21 mouse cellular contexts compared by ENCODE assay signal in the genomic region with DNA sequence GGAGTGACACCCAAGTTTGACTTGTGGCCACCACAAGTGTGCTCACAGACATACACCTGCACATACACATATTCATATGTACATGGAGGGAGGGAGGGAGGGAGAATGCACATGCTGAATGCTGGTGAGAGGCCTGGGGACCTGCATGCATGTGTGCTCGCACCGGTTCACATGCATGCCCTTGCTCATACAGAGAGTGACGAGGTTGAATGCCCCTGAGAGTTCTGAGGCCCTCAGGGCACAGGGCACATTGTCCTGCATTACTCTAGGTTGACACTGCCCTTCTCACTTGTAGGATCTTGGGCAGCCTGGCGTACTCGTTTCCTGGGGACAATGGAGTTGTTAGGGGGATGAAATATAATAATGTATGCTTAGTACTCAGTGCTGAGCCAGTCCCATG. TPM values are rescaled to one million over a fixed set of nuclear protein-coding genes. Genes with fewer than 3 reads are reported as not detected.
DNase-seq lines count a peak whose midpoint lies in the region; ATAC-seq and TF ChIP-seq lines count a peak whose summit lies in the region.
"Had no signal": no experiment of that assay in that cellular context is flagged by ENCODE, and none has a peak within 500 bp of the region (broad histone marks: within the 10 kb centered on the region; RNA-seq: fewer than 3 reads in every experiment).

No protein-coding gene starts in this region.

- intact Hi-C loops in gastrocnemius, adult 2 months (cut with DNase I): no loop called here

- DNase-seq in gastrocnemius, adult 2 months: no peak
- DNase-seq in gastrocnemius, postnatal 4 days (ENCODE audit: low spot score in 2 of 2): no peak
- DNase-seq in hindbrain, embryonic 11.5 days (ENCODE audit: low spot score): no peak
- DNase-seq: adrenal gland, postnatal 10 days; cerebellum, adult 11 months; cerebellum, postnatal 25 days; kidney, adult 11 months; left cerebral cortex, postnatal 4 days; lung, adult 2 months; lung, postnatal 36 days; retina, postnatal 1 day; right cerebral cortex, postnatal 4 days; thymus, adult 18-20 months had no signal

- H3K4me1 ChIP-seq in hindbrain, embryonic 13.5 days (replicated peaks): peaks cover 100% of the 10 kb centered on the region
- H3K4me1 ChIP-seq in hindbrain, embryonic 11.5 days (replicated peaks; ENCODE audit: control insufficient read depth, insufficient read depth, low read length): peaks cover 32% of the 10 kb centered on the region
- H3K4me1 ChIP-seq in midbrain, embryonic 12.5 days: peaks cover 98% of the 10 kb centered on the region
- H3K4me1 ChIP-seq in midbrain, embryonic 13.5 days (replicated peaks): peaks cover 100% of the 10 kb centered on the region

- no peak overlapping the region for H3K9ac ChIP-seq in hindbrain, embryonic 13.5 days
- H3K9ac ChIP-seq in hindbrain, embryonic 11.5 days (ENCODE audit: low read depth, low read length): no peak overlapping the region
- H3K9ac ChIP-seq in midbrain, embryonic 12.5 days (replicated peaks): no peak overlapping the region
- H3K9ac ChIP-seq in midbrain, embryonic 13.5 days (replicated peaks): no peak overlapping the region
- H3K9ac ChIP-seq: forebrain, embryonic 15.5 days; hindbrain, embryonic 14.5 days had no signal

- no peaks in the 10 kb centered on the region for H3K27me3 ChIP-seq in hindbrain, embryonic 13.5 days
- H3K27me3 ChIP-seq in hindbrain, embryonic 11.5 days (ENCODE audit: control insufficient read depth, insufficient read depth, low read length): no peaks in the 10 kb centered on the region
- H3K27me3 ChIP-seq in midbrain, embryonic 12.5 days: no peaks in the 10 kb centered on the region
- no peaks in the 10 kb centered on the region for H3K27me3 ChIP-seq in midbrain, embryonic 13.5 days
- H3K27me3 ChIP-seq: forebrain, embryonic 15.5 days had no signal

- no peak for TF ChIP-seq CTCF in gastrocnemius, adult 2 months (IDR thresholded peaks at IDR 0.05)

- ATAC-seq in hindbrain, embryonic 13.5 days (ENCODE audit: low FRiP score): no peak
- ATAC-seq in hindbrain, embryonic 11.5 days (ENCODE audit: low FRiP score): no peak
- ATAC-seq in midbrain, embryonic 12.5 days (ENCODE audit: low FRiP score, low read depth): no peak
- no peak for ATAC-seq in midbrain, embryonic 13.5 days
- ATAC-seq in CD4-positive, CD25-positive, alpha-beta regulatory T cell, adult 4 months: no peak
- ATAC-seq: forebrain, embryonic 15.5 days; midbrain, embryonic 16.5 days had no signal

- no peaks in the 10 kb centered on the region for H3K9me3 ChIP-seq in hindbrain, embryonic 13.5 days
- no peaks in the 10 kb centered on the region for H3K9me3 ChIP-seq in hindbrain, embryonic 11.5 days (ENCODE audit: control insufficient read depth, low read length)
- no peaks in the 10 kb centered on the region for H3K9me3 ChIP-seq in midbrain, embryonic 12.5 days
- no peaks in the 10 kb centered on the region for H3K9me3 ChIP-seq in midbrain, embryonic 13.5 days
- H3K9me3 ChIP-seq: forebrain, embryonic 15.5 days had no signal

- no peaks in the 10 kb centered on the region for H3K36me3 ChIP-seq in hindbrain, embryonic 13.5 days
- H3K36me3 ChIP-seq in hindbrain, embryonic 11.5 days (ENCODE audit: control insufficient read depth, insufficient read depth, low read length): no peaks in the 10 kb centered on the region
- H3K36me3 ChIP-seq in midbrain, embryonic 12.5 days: 0 out of 2 replicates have a peak, but pooled peaks cover 3% of the 10 kb centered on the region
- no peaks in the 10 kb centered on the region for H3K36me3 ChIP-seq in midbrain, embryonic 13.5 days
- no peaks in the 10 kb centered on the region for H3K36me3 ChIP-seq in macrophage (ENCODE audit: inconsistent target)
- H3K36me3 ChIP-seq: forebrain, embryonic 15.5 days had no signal

- peak overlapping the region; percentile 46 for H3K4me3 ChIP-seq in gastrocnemius, adult 2 months
- no peak overlapping the region for H3K4me3 ChIP-seq in hindbrain, embryonic 13.5 days
- H3K4me3 ChIP-seq in hindbrain, embryonic 11.5 days (ENCODE audit: low read depth, low read length): no peak overlapping the region
- H3K4me3 ChIP-seq in midbrain, embryonic 12.5 days: no peak overlapping the region
- H3K4me3 ChIP-seq in midbrain, embryonic 13.5 days (replicated peaks): no peak overlapping the region
- no peak overlapping the region; the same call in 1 of the 2 replicates for H3K4me3 ChIP-seq in macrophage (ENCODE audit: inconsistent target)
- H3K4me3 ChIP-seq: forebrain, embryonic 15.5 days had no signal

- no peak overlapping the region for H3K4me2 ChIP-seq in hindbrain, embryonic 13.5 days
- no peak overlapping the region for H3K4me2 ChIP-seq in hindbrain, embryonic 11.5 days (replicated peaks; ENCODE audit: low read depth, low read length)
- no peak overlapping the region for H3K4me2 ChIP-seq in midbrain, embryonic 12.5 days (replicated peaks)
- H3K4me2 ChIP-seq in midbrain, embryonic 13.5 days (replicated peaks): no peak overlapping the region
- H3K4me2 ChIP-seq: forebrain, embryonic 15.5 days; hindbrain, embryonic 14.5 days had no signal

- peaks cover 100% of the 10 kb centered on the region for H3K79me2 ChIP-seq in macrophage (ENCODE audit: inconsistent target)

- H3K27ac ChIP-seq in gastrocnemius, adult 2 months: peak overlapping the region; percentile 92
- H3K27ac ChIP-seq in hindbrain, embryonic 13.5 days: 0 out of 2 replicates have a peak overlapping the region, but pooled peaks have one; percentile 36
- no peak overlapping the region for H3K27ac ChIP-seq in hindbrain, embryonic 11.5 days (ENCODE audit: low read depth, low read length)
- H3K27ac ChIP-seq in midbrain, embryonic 12.5 days (replicated peaks): peak overlapping the region; percentile 20; the same call in 1 of the 2 replicates
- no peak overlapping the region; the same call in 1 of the 2 replicates for H3K27ac ChIP-seq in midbrain, embryonic 13.5 days
- H3K27ac ChIP-seq in macrophage: peak overlapping the region; percentile 97
- H3K27ac ChIP-seq: forebrain, embryonic 15.5 days had no signal

- 42% methylated on average over 5 of the region's 5 CpGs for WGBS in hindbrain, embryonic 13.5 days
- WGBS in hindbrain, embryonic 11.5 days: 74% methylated on average over 5 of the region's 5 CpGs
- 65% methylated on average over 5 of the region's 5 CpGs for WGBS in midbrain, embryonic 12.5 days
- WGBS in midbrain, embryonic 13.5 days: 53% methylated on average over 5 of the region's 5 CpGs
- 88% methylated on average over 3 of the region's 5 CpGs for WGBS in macrophage (ENCODE audit: missing documents)

RNA-seq across cellular contexts. Expression of a gene that starts 23.4 kb away (rescaled TPM):
- total RNA-seq in gastrocnemius, adult 2 months (2021): 10 to 100 TPM; 27.4 to 34.5 TPM
- total RNA-seq in gastrocnemius, postnatal 4 days (2021): 10 to 100 TPM; 53.8 to 55.2 TPM
- 58.5 and 65.3 TPM in 2 replicates for polyA plus RNA-seq in hindbrain, embryonic 13.5 days (2015; fragmentation: Nextera tagmentation; extraction: Ambion mirVana)
- polyA plus RNA-seq in hindbrain, embryonic 11.5 days (2014; fragmentation: Nextera tagmentation; extraction: Ambion mirVana): 47.5 and 57.0 TPM in 2 replicates
- 79.4 and 82.5 TPM in 2 replicates for polyA plus RNA-seq in midbrain, embryonic 12.5 days (2016; fragmentation: Nextera tagmentation; extraction: Ambion mirVana)
- polyA plus RNA-seq in midbrain, embryonic 13.5 days (2015; fragmentation: Nextera tagmentation; extraction: Ambion mirVana): 68.8 and 80.3 TPM in 2 replicates
- 100 to 1,000 TPM; 201 to 426 (median 339) TPM for total RNA-seq in macrophage (2018; cell fraction: chromatin; rRNA removed)
- total RNA-seq in macrophage (2018; cell fraction: cytosol; rRNA removed): 100 to 1,000 TPM; 130 to 224 (median 189) TPM
- 100 to 1,000 TPM; 176 to 364 (median 261) TPM for total RNA-seq in macrophage (2018; cell fraction: nucleus; rRNA removed)
- 74.5 to 135 TPM (median 101 TPM) in 3 replicates for polyA plus RNA-seq in macrophage (2018)
- polyA plus RNA-seq in CD4-positive, CD25-positive, alpha-beta regulatory T cell, adult 4 months (2017; shearing (Covaris generic)): 10 to 100 TPM; 21.2 to 34.3 TPM

Comparison
In these comparisons a context has a peak if more than half of its experiments do, and no peak if none do; other contexts are left out.
1. H3K27ac ChIP-seq: peak in gastrocnemius, adult 2 months (single experiment), hindbrain, embryonic 13.5 days (single experiment), midbrain, embryonic 12.5 days (single experiment) and macrophage (single experiment); none in hindbrain, embryonic 11.5 days (single experiment) and midbrain, embryonic 13.5 days (single experiment).